In the genomic region with DNA sequence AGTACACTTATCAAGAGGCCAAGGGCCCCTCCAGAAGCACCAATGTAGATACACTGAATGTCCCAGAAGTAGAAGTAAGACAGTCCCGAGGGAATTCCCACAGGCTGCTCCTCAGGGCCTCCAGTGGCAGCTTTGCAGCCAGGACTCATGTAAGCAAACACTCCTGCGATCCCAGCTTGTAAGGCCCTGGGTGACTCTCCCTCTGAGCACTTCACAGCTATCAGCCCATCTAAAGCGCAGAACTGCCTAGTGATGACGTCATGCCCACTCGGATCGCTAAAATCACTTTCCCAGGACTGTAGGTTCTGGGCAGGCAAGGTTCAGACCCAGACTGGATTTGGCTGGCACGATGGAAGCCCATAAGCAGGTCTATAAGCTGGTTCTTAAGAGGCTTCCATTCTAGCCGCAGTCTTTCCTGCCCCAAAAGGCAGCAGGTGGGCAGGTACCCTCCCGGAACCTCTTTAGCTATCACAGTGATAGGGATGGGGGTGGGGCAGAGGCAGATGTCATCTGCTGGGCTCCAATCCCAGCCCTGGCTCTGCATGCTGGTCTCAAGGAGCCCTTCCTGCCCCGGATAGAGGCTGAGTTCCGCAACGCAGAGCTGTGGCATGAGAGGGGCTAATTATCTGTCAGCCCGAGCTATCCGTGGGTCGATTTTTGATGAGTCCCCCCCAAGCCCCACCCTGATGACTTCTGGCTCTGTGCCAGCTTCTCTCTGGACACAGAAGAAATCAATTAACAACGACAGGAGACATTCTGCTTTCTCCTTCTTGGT, we compare ENCODE assay signal across 9 mouse cellular contexts. TPM values are rescaled to one million over a fixed set of nuclear protein-coding genes. Genes with fewer than 3 reads are reported as not detected.
A peak's percentile ranks its signal among the peaks of the same experiment; 100 is the strongest.
DNase-seq lines count a peak whose midpoint lies in the region; ATAC-seq lines count a peak whose summit lies in the region.
"Had no signal": no experiment of that assay in that cellular context is flagged by ENCODE, and none has a peak within 500 bp of the region (broad histone marks: within the 10 kb centered on the region; RNA-seq: fewer than 3 reads in every experiment).

No protein-coding gene starts in this region.

- no peak overlapping the region for H3K4me3 ChIP-seq in forebrain, embryonic 14.5 days (ENCODE audit: low read depth, low read length)
- no peak overlapping the region for H3K4me3 ChIP-seq in forebrain, embryonic 16.5 days (replicated peaks; ENCODE audit: low read length)
- H3K4me3 ChIP-seq in neural tube, embryonic 15.5 days (replicated peaks) = no peak overlapping the region

- peak; percentile 60 for ATAC-seq in forebrain, embryonic 14.5 days
- ATAC-seq in forebrain, embryonic 16.5 days = no peak
- no peak for ATAC-seq in neural tube, embryonic 15.5 days (ENCODE audit: low FRiP score)

- no peaks in the 10 kb centered on the region for H3K9me3 ChIP-seq in forebrain, embryonic 14.5 days (replicated peaks; ENCODE audit: control insufficient read depth, low read length)
- H3K9me3 ChIP-seq in forebrain, embryonic 16.5 days (ENCODE audit: control insufficient read depth, low read length) = no peaks in the 10 kb centered on the region
- no peaks in the 10 kb centered on the region for H3K9me3 ChIP-seq in neural tube, embryonic 15.5 days (replicated peaks)

- no peak overlapping the region for H3K4me2 ChIP-seq in forebrain, embryonic 14.5 days (ENCODE audit: low read length)
- no peak overlapping the region for H3K4me2 ChIP-seq in forebrain, embryonic 16.5 days (ENCODE audit: low read length)
- H3K4me2 ChIP-seq in neural tube, embryonic 15.5 days = no peak overlapping the region; the same call in 1 of the 2 replicates

- H3K4me1 ChIP-seq in forebrain, embryonic 14.5 days (ENCODE audit: control insufficient read depth, insufficient read depth, low read length) = peaks cover 10% of the 10 kb centered on the region
- H3K4me1 ChIP-seq in forebrain, embryonic 16.5 days (replicated peaks; ENCODE audit: control insufficient read depth, insufficient read depth, low read length) = peaks cover 10% of the 10 kb centered on the region
- H3K4me1 ChIP-seq in neural tube, embryonic 15.5 days = peaks cover 25% of the 10 kb centered on the region

- WGBS in forebrain, embryonic 14.5 days = 38% methylated on average over 16 of the region's 16 CpGs
- 32% methylated on average over 16 of the region's 16 CpGs for WGBS in forebrain, embryonic 16.5 days
- 39% methylated on average over 16 of the region's 16 CpGs for WGBS in neural tube, embryonic 15.5 days

- 0 out of 2 replicates have a peak overlapping the region, but pooled peaks have one; percentile 14 for H3K27ac ChIP-seq in forebrain, embryonic 14.5 days (ENCODE audit: low read depth, low read length)
- H3K27ac ChIP-seq in forebrain, embryonic 16.5 days (ENCODE audit: low read length) = no peak overlapping the region
- H3K27ac ChIP-seq in neural tube, embryonic 15.5 days (replicated peaks) = 0 out of 2 replicates have a peak overlapping the region, but pooled peaks have one; percentile 28

- H3K27me3 ChIP-seq in forebrain, embryonic 14.5 days (replicated peaks; ENCODE audit: control insufficient read depth, insufficient read depth, low read length) = no peaks in the 10 kb centered on the region
- no peaks in the 10 kb centered on the region for H3K27me3 ChIP-seq in forebrain, embryonic 16.5 days (replicated peaks; ENCODE audit: control insufficient read depth, insufficient read depth, low read length)
- H3K27me3 ChIP-seq in neural tube, embryonic 15.5 days (replicated peaks) = no peaks in the 10 kb centered on the region

- no peak overlapping the region for H3K9ac ChIP-seq in forebrain, embryonic 14.5 days (ENCODE audit: low read length)
- no peak overlapping the region for H3K9ac ChIP-seq in forebrain, embryonic 16.5 days (replicated peaks; ENCODE audit: low read depth, low read length)
- H3K9ac ChIP-seq in neural tube, embryonic 15.5 days (replicated peaks) = no peak overlapping the region

- H3K36me3 ChIP-seq in forebrain, embryonic 14.5 days (ENCODE audit: control insufficient read depth, insufficient read depth, low read length) = no peaks in the 10 kb centered on the region
- H3K36me3 ChIP-seq in forebrain, embryonic 16.5 days (ENCODE audit: control insufficient read depth, insufficient read depth) = no peaks in the 10 kb centered on the region
- H3K36me3 ChIP-seq in neural tube, embryonic 15.5 days = peaks cover 8% of the 10 kb centered on the region

- DNase-seq in forebrain, embryonic 14.5 days (ENCODE audit: low spot score) = peak; percentile 57
- DNase-seq in layer of hippocampus, postnatal 10 days (ENCODE audit: low spot score in 2 of 2) = peak; percentile 30 to 47
- no peak for DNase-seq in layer of hippocampus, adult 9-10 months (ENCODE audit: low spot score)
- peak; percentile 49 to 60 for DNase-seq in lung, adult 18-20 months
- no peak for DNase-seq in kidney, postnatal 14 days
- DNase-seq in frontal cortex, postnatal 14 days (ENCODE audit: low spot score in 2 of 2) = no peak
- DNase-seq: cerebellum, adult 8-10 months had no signal

RNA-seq across cellular contexts. Expression of a gene that starts 19.6 kb away (rescaled TPM):
- 33.2 and 40.1 TPM in 2 replicates for polyA plus RNA-seq in forebrain, embryonic 14.5 days (2014; fragmentation: Nextera tagmentation; extraction: Ambion mirVana)
- polyA plus RNA-seq in forebrain, embryonic 16.5 days (2015; fragmentation: Nextera tagmentation; extraction: Ambion mirVana) = 28.7 and 37.6 TPM in 2 replicates
- 100 to 1,000 TPM; 192 to 224 TPM for total RNA-seq in layer of hippocampus, postnatal 10 days (2021)
- polyA plus RNA-seq in neural tube, embryonic 15.5 days (2015; fragmentation: Nextera tagmentation; extraction: Ambion mirVana) = 118 and 123 TPM in 2 replicates

Comparison
In these comparisons a context has a peak if more than half of its experiments do, and no peak if none do; other contexts are left out.
1. DNase-seq: peak in forebrain, embryonic 14.5 days (single experiment), layer of hippocampus, postnatal 10 days (2 of 2) and lung, adult 18-20 months (2 of 2); none in layer of hippocampus, adult 9-10 months (single experiment), kidney, postnatal 14 days (single experiment) and frontal cortex, postnatal 14 days (0 of 2).